Mouse (Mus musculus): ENCODE results near the gene Plekhs1. TPM values are rescaled to one million over a fixed set of nuclear protein-coding genes. Genes with fewer than 3 reads are reported as not detected.
A peak's percentile ranks its signal among the peaks of the same experiment; 100 is the strongest.

Plekhs1 gene
- polyA plus RNA-seq (2014; fragmentation: Nextera tagmentation; extraction: Ambion mirVana): 0.94 and 1.2 TPM in 2 replicates

DNA sequence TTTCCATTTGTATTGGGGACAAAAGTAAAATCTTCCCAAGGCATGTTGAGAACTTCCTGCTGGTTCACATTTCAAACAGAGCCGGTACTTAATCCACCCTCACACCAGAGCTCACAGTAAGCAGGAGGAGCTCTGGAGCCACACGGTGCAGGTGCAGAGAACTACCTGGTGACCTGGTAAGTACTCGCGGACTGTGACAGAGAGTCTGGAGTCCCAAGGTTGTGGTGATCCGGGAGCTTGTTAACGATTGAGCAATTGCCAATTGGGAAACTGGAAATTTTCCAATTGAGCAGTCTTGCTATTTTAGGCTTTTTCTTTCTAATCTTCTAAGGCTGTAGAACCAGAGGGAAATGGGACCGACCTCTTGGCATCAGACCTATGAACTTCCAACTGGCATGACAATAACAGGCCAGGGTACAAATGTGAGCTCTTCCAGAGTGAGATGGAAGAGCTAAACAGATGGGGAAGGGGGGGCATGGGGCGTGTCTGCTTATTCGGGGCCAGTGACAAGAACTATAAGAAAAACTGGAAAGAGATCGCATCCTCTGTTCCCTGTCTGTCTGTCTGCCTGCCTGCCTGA, at the start of gene Plekhs1:
TSS of gene Plekhs1 (plus strand) at position 119 of the 580 bp plus-strand sequence.
- Histone ChIP-seq H3K4me3 (ENCODE audit: low read length) (no peak within 1 kb of the TSS), H3K36me3 (ENCODE audit: control insufficient read depth, insufficient read depth, low read length) (no peaks in the 10 kb centered on the region), H3K4me2 (replicated peaks; ENCODE audit: low read depth, low read length) (no peak within 1 kb of the TSS), H3K27ac (ENCODE audit: low read depth, low read length) (0 out of 2 replicates have a peak within 1 kb of the TSS, but pooled peaks have one; percentile 8), H3K27me3 (ENCODE audit: control insufficient read depth, insufficient read depth, low read length) (no peaks in the 10 kb centered on the region), H3K9me3 (ENCODE audit: control insufficient read depth, low read length) (no peaks in the 10 kb centered on the region), H3K9ac (ENCODE audit: low read depth, low read length) (no peak within 1 kb of the TSS), H3K4me1 (ENCODE audit: control insufficient read depth, insufficient read depth, low read length) (no peaks in the 10 kb centered on the region)
- ATAC-seq (ENCODE audit: low FRiP score, low TSS enrichment): no peak
- 67% methylated on average over 10 of the region's 10 CpGs for WGBS

- Histone ChIP-seq H3K4me1 (ENCODE audit: control insufficient read depth, insufficient read depth, low read length) (0 out of 2 replicates have a peak, but pooled peaks cover 3% of the 10 kb centered on the region), H3K4me2 (replicated peaks; ENCODE audit: low read depth, low read length) (no peak overlapping the region), H3K4me3 (ENCODE audit: low read length) (no peak overlapping the region), H3K9ac (ENCODE audit: low read depth, low read length) (no peak overlapping the region), H3K9me3 (ENCODE audit: control insufficient read depth, low read length) (no peaks in the 10 kb centered on the region), H3K27me3 (ENCODE audit: control insufficient read depth, insufficient read depth, low read length) (no peaks in the 10 kb centered on the region), H3K36me3 (ENCODE audit: control insufficient read depth, insufficient read depth, low read length) (no peaks in the 10 kb centered on the region), H3K27ac (ENCODE audit: low read depth, low read length) (no peak overlapping the region)
- ATAC-seq (ENCODE audit: low FRiP score, low TSS enrichment): no peak
- 87% methylated on average over 4 of the region's 4 CpGs for WGBS
These were observed 43.0 kb upstream of the Plekhs1 start for GRCm38 (mm10) chr19:56418404-56418803.

DNA sequence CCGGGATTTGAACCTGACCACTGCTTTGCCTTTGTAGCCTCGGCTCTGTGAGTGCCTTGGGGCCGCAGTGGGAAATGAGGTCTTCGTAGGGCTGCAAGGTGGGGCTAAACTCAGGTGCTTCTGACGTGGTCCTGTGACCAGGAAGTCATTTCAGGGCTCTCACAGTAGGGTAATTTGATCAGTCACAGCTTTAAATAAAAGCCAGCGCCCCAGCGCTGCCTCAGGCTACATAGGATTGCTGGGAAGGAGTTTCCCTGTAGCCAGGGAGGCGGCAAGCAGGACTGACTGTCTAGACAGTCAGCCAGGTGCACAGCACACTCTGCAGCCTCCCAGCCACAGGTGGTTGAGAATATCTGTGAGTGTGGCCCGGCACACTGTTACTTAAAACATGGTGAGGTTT, 42.0 kb upstream of the Plekhs1 start:
- Histone ChIP-seq H3K9ac (ENCODE audit: low read depth, low read length) (no peak overlapping the region), H3K36me3 (ENCODE audit: control insufficient read depth, insufficient read depth, low read length) (no peaks in the 10 kb centered on the region), H3K27ac (ENCODE audit: low read depth, low read length) (no peak overlapping the region), H3K4me1 (ENCODE audit: control insufficient read depth, insufficient read depth, low read length) (peaks cover 8% of the 10 kb centered on the region; the same call in 1 of the 2 replicates), H3K27me3 (ENCODE audit: control insufficient read depth, insufficient read depth, low read length) (no peaks in the 10 kb centered on the region), H3K9me3 (ENCODE audit: control insufficient read depth, low read length) (no peaks in the 10 kb centered on the region), H3K4me3 (ENCODE audit: low read length) (no peak overlapping the region), H3K4me2 (replicated peaks; ENCODE audit: low read depth, low read length) (no peak overlapping the region)
- ATAC-seq (ENCODE audit: low FRiP score, low TSS enrichment): no peak
- WGBS: 42% methylated on average over 9 of the region's 9 CpGs

GRCm38 (mm10) chr19:56420345-56420744, 41.1 kb upstream of the Plekhs1 start:
- no peaks in the 10 kb centered on the region for H3K9me3 ChIP-seq (ENCODE audit: control insufficient read depth, low read length)

DNA sequence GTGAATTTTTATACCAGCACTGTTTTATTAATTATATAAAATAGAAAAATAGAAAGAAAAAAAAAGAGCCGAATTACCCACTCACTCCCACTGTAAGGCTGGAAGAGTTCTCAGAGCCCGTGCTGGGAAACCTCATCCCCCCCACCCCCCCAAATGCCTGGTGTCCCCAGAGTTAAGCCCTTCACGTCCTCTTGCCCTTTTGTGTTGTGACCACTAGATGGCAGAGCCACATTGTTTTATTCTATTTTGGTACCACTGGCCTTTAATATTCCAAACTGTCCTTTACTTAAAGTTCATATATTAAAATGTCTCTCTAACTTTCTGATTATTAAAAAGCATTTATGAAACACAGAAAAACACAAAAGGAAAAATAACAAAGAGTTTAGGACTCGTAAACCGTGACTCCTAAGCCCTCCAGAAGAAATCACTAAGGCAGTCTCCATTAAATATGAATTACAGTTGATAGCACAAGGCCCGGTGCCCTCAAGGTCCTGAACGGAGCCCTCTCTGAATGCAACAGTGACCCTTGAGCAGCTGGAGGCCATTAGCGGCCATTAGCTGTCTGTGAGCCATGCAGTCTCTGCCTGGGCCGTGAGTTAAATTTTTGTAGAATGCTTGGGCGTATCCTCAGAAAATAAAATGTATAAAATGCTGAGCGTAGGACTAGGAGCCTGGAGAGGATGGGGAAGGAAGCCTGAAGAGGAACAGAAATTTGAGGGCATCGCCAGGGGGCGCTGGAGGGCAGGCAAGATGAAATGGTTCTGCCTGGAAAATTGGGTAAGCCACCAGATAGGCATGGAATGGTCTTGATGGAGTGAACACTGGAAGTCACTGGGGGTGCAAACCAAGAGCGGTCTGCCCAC, 38.7 kb upstream of the Plekhs1 start:
- Histone ChIP-seq H3K27ac (ENCODE audit: low read depth, low read length) (no peak overlapping the region), H3K4me2 (replicated peaks; ENCODE audit: low read depth, low read length) (no peak overlapping the region)

More at GRCm38 (mm10) chr19:56420345-56420744, 41.1 kb upstream of the Plekhs1 start:
- Histone ChIP-seq H3K9ac (ENCODE audit: low read depth, low read length) (no peak overlapping the region), H3K4me1 (ENCODE audit: control insufficient read depth, insufficient read depth, low read length) (peaks cover 8% of the 10 kb centered on the region; the same call in 1 of the 2 replicates), H3K4me3 (ENCODE audit: low read length) (no peak overlapping the region), H3K4me2 (replicated peaks; ENCODE audit: low read depth, low read length) (no peak overlapping the region), H3K36me3 (ENCODE audit: control insufficient read depth, insufficient read depth, low read length) (no peaks in the 10 kb centered on the region), H3K27me3 (ENCODE audit: control insufficient read depth, insufficient read depth, low read length) (no peaks in the 10 kb centered on the region), H3K27ac (ENCODE audit: low read depth, low read length) (no peak overlapping the region)
- 87% methylated on average over 3 of the region's 3 CpGs for WGBS
- no peak for ATAC-seq (ENCODE audit: low FRiP score, low TSS enrichment)

GRCm38 (mm10) chr19:56423370-56423769, 38.1 kb upstream of the Plekhs1 start:
- Histone ChIP-seq H3K36me3 (ENCODE audit: control insufficient read depth, insufficient read depth, low read length) (no peaks in the 10 kb centered on the region), H3K27me3 (ENCODE audit: control insufficient read depth, insufficient read depth, low read length) (no peaks in the 10 kb centered on the region), H3K4me2 (replicated peaks; ENCODE audit: low read depth, low read length) (no peak overlapping the region), H3K27ac (ENCODE audit: low read depth, low read length) (no peak overlapping the region), H3K4me3 (ENCODE audit: low read length) (no peak overlapping the region), H3K9me3 (ENCODE audit: control insufficient read depth, low read length) (no peaks in the 10 kb centered on the region), H3K9ac (ENCODE audit: low read depth, low read length) (no peak overlapping the region), H3K4me1 (ENCODE audit: control insufficient read depth, insufficient read depth, low read length) (peaks cover 8% of the 10 kb centered on the region; the same call in 1 of the 2 replicates)
- no peak for ATAC-seq (ENCODE audit: low FRiP score, low TSS enrichment)
- WGBS: 51% methylated on average over 12 of the region's 12 CpGs

More for the DNA sequence above, 38.7 kb upstream of the Plekhs1 start:
- no peak overlapping the region for H3K9ac ChIP-seq (ENCODE audit: low read depth, low read length)
- WGBS: 18% methylated on average over 14 of the region's 14 CpGs
- no peaks in the 10 kb centered on the region for H3K9me3 ChIP-seq (ENCODE audit: control insufficient read depth, low read length)
- no peaks in the 10 kb centered on the region for H3K36me3 ChIP-seq (ENCODE audit: control insufficient read depth, insufficient read depth, low read length)
- no peaks in the 10 kb centered on the region for H3K27me3 ChIP-seq (ENCODE audit: control insufficient read depth, insufficient read depth, low read length)
- peak; percentile 75 for ATAC-seq (ENCODE audit: low FRiP score, low TSS enrichment)
- H3K4me3 ChIP-seq (ENCODE audit: low read length): no peak overlapping the region
- H3K4me1 ChIP-seq (ENCODE audit: control insufficient read depth, insufficient read depth, low read length): peaks cover 8% of the 10 kb centered on the region; the same call in 1 of the 2 replicates

GRCm38 (mm10) chr19:56424606-56425395, 36.6 kb upstream of the Plekhs1 start:
- Histone ChIP-seq H3K4me1 (ENCODE audit: control insufficient read depth, insufficient read depth, low read length) (peaks cover 8% of the 10 kb centered on the region; the same call in 1 of the 2 replicates), H3K4me3 (ENCODE audit: low read length) (no peak overlapping the region), H3K9me3 (ENCODE audit: control insufficient read depth, low read length) (no peaks in the 10 kb centered on the region), H3K9ac (ENCODE audit: low read depth, low read length) (no peak overlapping the region), H3K4me2 (replicated peaks; ENCODE audit: low read depth, low read length) (no peak overlapping the region), H3K27ac (ENCODE audit: low read depth, low read length) (no peak overlapping the region), H3K27me3 (ENCODE audit: control insufficient read depth, insufficient read depth, low read length) (no peaks in the 10 kb centered on the region), H3K36me3 (ENCODE audit: control insufficient read depth, insufficient read depth, low read length) (no peaks in the 10 kb centered on the region)
- 77% methylated on average over 17 of the region's 17 CpGs for WGBS
- ATAC-seq (ENCODE audit: low FRiP score, low TSS enrichment): no peak

DNA sequence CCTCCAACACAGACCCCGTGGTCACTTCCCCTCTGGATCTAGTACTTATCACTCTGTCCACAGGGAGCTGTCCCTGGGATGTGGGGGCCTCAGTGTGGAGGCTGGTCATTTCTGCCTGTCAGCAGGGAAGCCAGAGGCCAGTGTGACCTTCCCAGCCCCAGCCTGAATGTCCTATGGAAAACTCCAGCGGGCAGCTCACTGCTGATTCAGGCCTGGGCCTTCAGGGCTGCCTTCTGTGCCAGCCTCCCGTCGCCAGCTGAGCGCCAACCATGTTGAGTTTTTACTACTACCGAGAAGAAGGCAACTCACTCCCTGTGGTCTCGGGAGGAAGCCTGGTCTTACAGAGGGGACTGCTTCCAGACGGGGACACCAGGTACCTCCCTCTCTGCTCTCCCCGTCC, 35.9 kb upstream of the Plekhs1 start:
- Histone ChIP-seq H3K9ac (ENCODE audit: low read depth, low read length) (no peak overlapping the region), H3K9me3 (ENCODE audit: control insufficient read depth, low read length) (no peaks in the 10 kb centered on the region), H3K27ac (ENCODE audit: low read depth, low read length) (no peak overlapping the region), H3K4me2 (replicated peaks; ENCODE audit: low read depth, low read length) (no peak overlapping the region), H3K27me3 (ENCODE audit: control insufficient read depth, insufficient read depth, low read length) (no peaks in the 10 kb centered on the region), H3K36me3 (ENCODE audit: control insufficient read depth, insufficient read depth, low read length) (no peaks in the 10 kb centered on the region), H3K4me3 (ENCODE audit: low read length) (no peak overlapping the region), H3K4me1 (ENCODE audit: control insufficient read depth, insufficient read depth, low read length) (peaks cover 8% of the 10 kb centered on the region; the same call in 1 of the 2 replicates)
- WGBS: 80% methylated on average over 9 of the region's 9 CpGs
- ATAC-seq (ENCODE audit: low FRiP score, low TSS enrichment): no peak
